Mouse (Mus musculus): Measurements from ENCODE around the gene Gamt. TPM values are rescaled to one million over a fixed set of nuclear protein-coding genes. Genes with fewer than 3 reads are reported as not detected.

The Gamt gene
- polyA plus RNA-seq, 2 experiments = 74.1 to 90.8 TPM

- 88% methylated on average over 20 of the region's 20 CpGs for WGBS
- Histone ChIP-seq H3K27me3 (ENCODE audit: control insufficient read depth, insufficient read depth, low read length) (no peaks in the 10 kb centered on the region), H3K4me1 (ENCODE audit: control insufficient read depth, insufficient read depth, low read length) (no peaks in the 10 kb centered on the region), H3K4me2 (replicated peaks; ENCODE audit: low read depth, low read length, severe bottlenecking) (no peak overlapping the region), H3K9ac (ENCODE audit: low read depth, low read length, severe bottlenecking) (no peak overlapping the region), H3K36me3 (ENCODE audit: control insufficient read depth, insufficient read depth, low read length) (peaks cover 95% of the 10 kb centered on the region), H3K9me3 (ENCODE audit: control insufficient read depth, low read length) (no peaks in the 10 kb centered on the region), H3K27ac (replicated peaks; ENCODE audit: low read depth, low read length) (no peak overlapping the region), H3K4me3 (replicated peaks; ENCODE audit: low read length) (no peak overlapping the region)
- TF ChIP-seq POLR2A (IDR thresholded peaks at IDR 0.05; ENCODE audit: borderline replicate concordance, extremely low read depth, insufficient read depth, insufficient read length) = no peak
- DNase-seq (ENCODE audit: low spot score) (no peak), ATAC-seq (ENCODE audit: low FRiP score, low read depth) (no peak)
These were observed 21.9 kb upstream of the Gamt start for GRCm38 (mm10) chr10:80282481-80283441.

GRCm38 (mm10) chr10:80281921-80282371 lies 21.1 kb upstream of the Gamt start:
- Histone ChIP-seq H3K9me3 (ENCODE audit: control insufficient read depth, low read length) (no peaks in the 10 kb centered on the region), H3K36me3 (ENCODE audit: control insufficient read depth, insufficient read depth, low read length) (peaks cover 96% of the 10 kb centered on the region), H3K27ac (replicated peaks; ENCODE audit: low read depth, low read length) (no peak overlapping the region), H3K4me2 (replicated peaks; ENCODE audit: low read depth, low read length, severe bottlenecking) (no peak overlapping the region), H3K27me3 (ENCODE audit: control insufficient read depth, insufficient read depth, low read length) (no peaks in the 10 kb centered on the region), H3K9ac (ENCODE audit: low read depth, low read length, severe bottlenecking) (no peak overlapping the region), H3K4me3 (replicated peaks; ENCODE audit: low read length) (no peak overlapping the region), H3K4me1 (ENCODE audit: control insufficient read depth, insufficient read depth, low read length) (no peaks in the 10 kb centered on the region)
- TF ChIP-seq POLR2A (IDR thresholded peaks at IDR 0.05; ENCODE audit: borderline replicate concordance, extremely low read depth, insufficient read depth, insufficient read length) = no peak
- no peak for DNase-seq (ENCODE audit: low spot score)
- 76% methylated on average over 8 of the region's 8 CpGs for WGBS
- no peak for ATAC-seq (ENCODE audit: low FRiP score, low read depth)

GRCm38 (mm10) chr10:80281304-80281703 lies 20.5 kb upstream of the Gamt start:
- ATAC-seq (ENCODE audit: low FRiP score, low read depth) (no peak), DNase-seq (ENCODE audit: low spot score) (no peak)
- no peaks in the 10 kb centered on the region for H3K4me1 ChIP-seq (ENCODE audit: control insufficient read depth, insufficient read depth, low read length)
- no peak overlapping the region for H3K4me3 ChIP-seq (replicated peaks; ENCODE audit: low read length)
- no peak overlapping the region for H3K9ac ChIP-seq (ENCODE audit: low read depth, low read length, severe bottlenecking)
- H3K9me3 ChIP-seq (ENCODE audit: control insufficient read depth, low read length) = no peaks in the 10 kb centered on the region
- 84% methylated on average over 7 of the region's 7 CpGs for whole genome bisulfite sequencing
- no peak for TF ChIP-seq POLR2A (IDR thresholded peaks at IDR 0.05; ENCODE audit: borderline replicate concordance, extremely low read depth, insufficient read depth, insufficient read length)
- H3K36me3 ChIP-seq (ENCODE audit: control insufficient read depth, insufficient read depth, low read length) = peaks cover 97% of the 10 kb centered on the region
- H3K4me2 ChIP-seq (replicated peaks; ENCODE audit: low read depth, low read length, severe bottlenecking) = no peak overlapping the region
- no peaks in the 10 kb centered on the region for H3K27me3 ChIP-seq (ENCODE audit: control insufficient read depth, insufficient read depth, low read length)
- no peak overlapping the region for H3K27ac ChIP-seq (replicated peaks; ENCODE audit: low read depth, low read length)

DNA sequence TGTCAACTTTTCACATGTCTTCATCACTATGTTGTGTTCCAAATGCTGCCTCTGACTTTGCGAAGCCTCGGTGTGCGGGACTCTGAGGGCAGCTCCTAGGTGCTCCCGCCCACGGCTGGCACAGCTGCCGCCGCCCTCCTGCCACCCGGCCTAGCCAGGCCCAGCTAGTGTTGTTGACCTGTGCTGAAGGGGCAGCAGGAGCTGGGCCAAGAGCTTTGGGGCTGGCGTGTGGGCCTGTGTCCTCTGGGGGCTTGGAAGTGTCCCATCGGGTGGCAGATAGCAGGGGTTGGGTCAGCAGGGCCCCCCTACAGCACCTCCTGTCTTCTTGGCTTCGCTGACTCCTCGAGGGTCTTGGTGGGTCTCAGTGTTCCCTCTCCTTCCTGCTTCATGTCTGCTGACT lies 18.5 kb upstream of the Gamt start:
- TF ChIP-seq POLR2A (IDR thresholded peaks at IDR 0.05; ENCODE audit: borderline replicate concordance, extremely low read depth, insufficient read depth, insufficient read length) = no peak
- 95% methylated on average over 12 of the region's 12 CpGs for WGBS
- no peaks in the 10 kb centered on the region for H3K9me3 ChIP-seq (ENCODE audit: control insufficient read depth, low read length)
- H3K36me3 ChIP-seq (ENCODE audit: control insufficient read depth, insufficient read depth, low read length) = peaks cover 96% of the 10 kb centered on the region
- no peak overlapping the region for H3K4me2 ChIP-seq (replicated peaks; ENCODE audit: low read depth, low read length, severe bottlenecking)
- H3K4me1 ChIP-seq (ENCODE audit: control insufficient read depth, insufficient read depth, low read length) = no peaks in the 10 kb centered on the region
- H3K27me3 ChIP-seq (ENCODE audit: control insufficient read depth, insufficient read depth, low read length) = no peaks in the 10 kb centered on the region
- ATAC-seq (ENCODE audit: low FRiP score, low read depth) = no peak
- H3K9ac ChIP-seq (ENCODE audit: low read depth, low read length, severe bottlenecking) = no peak overlapping the region
- H3K27ac ChIP-seq (replicated peaks; ENCODE audit: low read depth, low read length) = no peak overlapping the region
- H3K4me3 ChIP-seq (replicated peaks; ENCODE audit: low read length) = no peak overlapping the region
- DNase-seq (ENCODE audit: low spot score) = no peak

DNA sequence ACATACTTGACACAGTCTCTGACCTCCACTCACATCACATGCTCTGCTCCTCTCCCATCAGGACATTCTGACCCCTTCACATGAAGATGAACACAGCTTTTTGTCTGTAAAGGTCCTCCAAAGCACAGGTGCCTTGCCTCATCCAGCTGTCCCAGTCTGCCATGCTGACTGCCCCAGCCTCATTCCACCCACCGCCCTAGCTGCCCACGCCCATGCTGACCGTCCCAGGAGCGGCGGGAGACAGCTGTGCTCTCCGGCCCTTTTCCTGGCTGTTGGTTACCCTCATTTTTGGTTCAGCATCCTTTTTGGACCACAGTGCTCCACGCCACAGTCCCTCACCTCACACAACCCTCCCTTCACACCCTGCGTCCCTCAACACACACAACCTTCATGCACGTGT lies 17.6 kb upstream of the Gamt start:
- Histone ChIP-seq H3K27me3 (ENCODE audit: control insufficient read depth, insufficient read depth, low read length) (no peaks in the 10 kb centered on the region), H3K9me3 (ENCODE audit: control insufficient read depth, low read length) (no peaks in the 10 kb centered on the region), H3K4me1 (ENCODE audit: control insufficient read depth, insufficient read depth, low read length) (no peaks in the 10 kb centered on the region), H3K4me3 (replicated peaks; ENCODE audit: low read length) (no peak overlapping the region), H3K27ac (replicated peaks; ENCODE audit: low read depth, low read length) (no peak overlapping the region), H3K4me2 (replicated peaks; ENCODE audit: low read depth, low read length, severe bottlenecking) (no peak overlapping the region), H3K36me3 (ENCODE audit: control insufficient read depth, insufficient read depth, low read length) (peaks cover 96% of the 10 kb centered on the region), H3K9ac (ENCODE audit: low read depth, low read length, severe bottlenecking) (no peak overlapping the region)
- DNase-seq (ENCODE audit: low spot score) = no peak
- ATAC-seq (ENCODE audit: low FRiP score, low read depth) = no peak
- TF ChIP-seq POLR2A (IDR thresholded peaks at IDR 0.05; ENCODE audit: borderline replicate concordance, extremely low read depth, insufficient read depth, insufficient read length) = no peak
- 97% methylated on average over 9 of the region's 9 CpGs for WGBS

All from limb, embryonic 14.5 days (tissue).